Mouse (Mus musculus): ENCODE results near the gene Rnf212. TPM values are rescaled to one million over a fixed set of nuclear protein-coding genes. Genes with fewer than 3 reads are reported as not detected.
"Not testable (repeated sequence)": the region's sequence is repeated elsewhere in the genome, so short reads cannot be mapped to it uniquely, and the experiment has no call there.

Rnf212 gene
- polyA plus RNA-seq, 2 experiments, result 3.3 to 4.6 TPM

- WGBS (ENCODE audit: insufficient replicate concordance), result 21% methylated on average over 1 of the region's 1 CpGs
- not testable (repeated sequence) for DNase-seq (ENCODE audit: low read depth in 3 of 3, low spot score in 3 of 3); H3K36me3 ChIP-seq (replicated peaks; ENCODE audit: control insufficient read depth, insufficient read depth, low read depth); H3K4me3 ChIP-seq (ENCODE audit: insufficient read depth in 1 of 2, low read depth in 2 of 2, low read length in 2 of 2); H3K9me3 ChIP-seq (ENCODE audit: control insufficient read depth, low read length); H3K27me3 ChIP-seq (ENCODE audit: control insufficient read depth, insufficient read depth, low read length); H3K4me1 ChIP-seq (replicated peaks; ENCODE audit: control insufficient read depth in 2 of 2, insufficient read depth in 2 of 2, low read length in 1 of 2); ATAC-seq (ENCODE audit: insufficient read depth); H3K4me2 ChIP-seq (ENCODE audit: low read depth); H3K9ac ChIP-seq (replicated peaks); H3K27ac ChIP-seq
- peak; percentile 60; the same call in 1 of the 2 replicates for TF ChIP-seq CTCF (IDR thresholded peaks at IDR 0.05; ENCODE audit: low read depth)
Observed at GRCm38 (mm10) chr5:108790385-108790784, 15.6 kb upstream of the Rnf212 start.

- WGBS (ENCODE audit: insufficient replicate concordance), result 59% methylated on average over 2 of the region's 2 CpGs
- Histone ChIP-seq H3K4me3 (ENCODE audit: insufficient read depth in 1 of 2, low read depth in 2 of 2, low read length in 2 of 2) (no peak overlapping the region), H3K27ac (no peak overlapping the region), H3K27me3 (ENCODE audit: control insufficient read depth, insufficient read depth, low read length) (no peaks in the 10 kb centered on the region), H3K4me2 (ENCODE audit: low read depth) (no peak overlapping the region), H3K4me1 (replicated peaks; ENCODE audit: control insufficient read depth in 2 of 2, insufficient read depth in 2 of 2, low read length in 1 of 2) (no peaks in the 10 kb centered on the region), H3K36me3 (replicated peaks; ENCODE audit: control insufficient read depth, insufficient read depth, low read depth) (no peaks in the 10 kb centered on the region), H3K9me3 (ENCODE audit: control insufficient read depth, low read length) (no peaks in the 10 kb centered on the region), H3K9ac (replicated peaks) (no peak overlapping the region)
- DNase-seq (ENCODE audit: low read depth in 3 of 3, low spot score in 3 of 3) (no peak), ATAC-seq (ENCODE audit: insufficient read depth) (no peak)
- TF ChIP-seq CTCF (IDR thresholded peaks at IDR 0.05; ENCODE audit: low read depth), result no peak
- TF ChIP-seq EP300 (IDR thresholded peaks at IDR 0.05; ENCODE audit: low read depth), result no peak
Observed at GRCm38 (mm10) chr5:108760002-108760401, 14.8 kb downstream of the Rnf212 start.

GRCm38 (mm10) chr5:108758396-108758795 lies 16.4 kb downstream of the Rnf212 start:
- TF ChIP-seq EP300 (IDR thresholded peaks at IDR 0.05; ENCODE audit: low read depth) (no peak), CTCF (IDR thresholded peaks at IDR 0.05; ENCODE audit: low read depth) (peak; percentile 44)
- Histone ChIP-seq H3K9me3 (ENCODE audit: control insufficient read depth, low read length) (no peaks in the 10 kb centered on the region), H3K4me2 (ENCODE audit: low read depth) (no peak overlapping the region), H3K27ac (no peak overlapping the region), H3K27me3 (ENCODE audit: control insufficient read depth, insufficient read depth, low read length) (no peaks in the 10 kb centered on the region), H3K36me3 (replicated peaks; ENCODE audit: control insufficient read depth, insufficient read depth, low read depth) (no peaks in the 10 kb centered on the region), H3K4me3 (ENCODE audit: insufficient read depth in 1 of 2, low read depth in 2 of 2, low read length in 2 of 2) (no peak overlapping the region), H3K4me1 (replicated peaks; ENCODE audit: control insufficient read depth in 2 of 2, insufficient read depth in 2 of 2, low read length in 1 of 2) (no peaks in the 10 kb centered on the region), H3K9ac (replicated peaks) (no peak overlapping the region)
- no peak for DNase-seq (ENCODE audit: low read depth in 3 of 3, low spot score in 3 of 3)
- peak; percentile 41; the same call in 1 of the 2 replicates for ATAC-seq (ENCODE audit: insufficient read depth)
- WGBS (ENCODE audit: insufficient replicate concordance), result 46% methylated on average over 3 of the region's 3 CpGs

GRCm38 (mm10) chr5:108751258-108751657 lies 23.5 kb downstream of the Rnf212 start:
- H3K36me3 ChIP-seq (replicated peaks; ENCODE audit: control insufficient read depth, insufficient read depth, low read depth); H3K4me3 ChIP-seq (ENCODE audit: insufficient read depth in 1 of 2, low read depth in 2 of 2, low read length in 2 of 2); H3K9ac ChIP-seq (replicated peaks); H3K27ac ChIP-seq; H3K9me3 ChIP-seq (ENCODE audit: control insufficient read depth, low read length); DNase-seq (ENCODE audit: low read depth in 3 of 3, low spot score in 3 of 3); H3K27me3 ChIP-seq (ENCODE audit: control insufficient read depth, insufficient read depth, low read length): not testable (repeated sequence)
- peak; percentile 56 for ATAC-seq (ENCODE audit: insufficient read depth)
- Histone ChIP-seq H3K4me2 (ENCODE audit: low read depth) (peak overlapping the region; percentile 62), H3K4me1 (replicated peaks; ENCODE audit: control insufficient read depth in 2 of 2, insufficient read depth in 2 of 2, low read length in 1 of 2) (peaks cover 15 to 16% of the 10 kb centered on the region in 2 experiments)
- WGBS (ENCODE audit: insufficient replicate concordance), result 48% methylated on average over 4 of the region's 4 CpGs

GRCm38 (mm10) chr5:108750328-108751210 lies 24.2 kb downstream of the Rnf212 start:
- Histone ChIP-seq H3K4me1 (replicated peaks; ENCODE audit: control insufficient read depth in 2 of 2, insufficient read depth in 2 of 2, low read length in 1 of 2) (peaks cover 15 to 16% of the 10 kb centered on the region in 2 experiments), H3K27me3 (ENCODE audit: control insufficient read depth, insufficient read depth, low read length) (no peaks in the 10 kb centered on the region), H3K4me3 (ENCODE audit: insufficient read depth in 1 of 2, low read depth in 2 of 2, low read length in 2 of 2) (peak overlapping the region; percentile 29 to 31; a peak in 3 of 4 replicates), H3K36me3 (replicated peaks; ENCODE audit: control insufficient read depth, insufficient read depth, low read depth) (no peaks in the 10 kb centered on the region), H3K27ac (peak overlapping the region; percentile 52), H3K9me3 (ENCODE audit: control insufficient read depth, low read length) (no peaks in the 10 kb centered on the region), H3K9ac (replicated peaks) (peak overlapping the region; percentile 45), H3K4me2 (ENCODE audit: low read depth) (peak overlapping the region; percentile 62)
- TF ChIP-seq CTCF (IDR thresholded peaks at IDR 0.05; ENCODE audit: low read depth) (no peak), EP300 (IDR thresholded peaks at IDR 0.05; ENCODE audit: low read depth) (peak; percentile 89)
- ATAC-seq (ENCODE audit: insufficient read depth) (peak; percentile 96), DNase-seq (ENCODE audit: low read depth in 3 of 3, low spot score in 3 of 3) (peak; percentile 53 to 66 (median 64))
- WGBS (ENCODE audit: insufficient replicate concordance), result 46% methylated on average over 5 of the region's 5 CpGs

Measured in liver, embryonic 14.5 days (tissue).